16 mouse cellular contexts compared by ENCODE assay signal in the genomic region with DNA sequence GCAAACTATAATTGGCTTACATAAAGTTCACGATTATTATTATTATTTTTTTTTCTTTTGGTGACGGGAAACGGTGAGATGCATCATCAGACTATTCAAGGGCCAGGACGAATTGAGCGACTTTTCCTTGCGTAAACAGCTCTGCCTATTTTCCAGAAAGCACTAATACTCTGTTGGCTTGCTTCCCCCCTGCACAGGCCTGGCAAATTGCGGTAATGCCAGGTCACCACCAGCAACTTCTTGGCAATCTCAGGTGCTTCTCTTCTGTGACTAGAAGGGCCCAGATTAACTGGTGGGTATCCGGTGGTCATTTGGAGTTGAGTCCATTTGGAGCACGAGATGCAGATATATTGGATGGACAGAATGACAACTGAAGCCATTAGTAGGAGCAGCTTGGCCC.
"Had no signal": no experiment of that assay in that cellular context is flagged by ENCODE, and none has a peak within 500 bp of the region (broad histone marks: within the 10 kb centered on the region; RNA-seq: fewer than 3 reads in every experiment).

No protein-coding gene starts in this region.

- ATAC-seq: lung, postnatal 0 days; midbrain, embryonic 13.5 days; midbrain, embryonic 15.5 days had no signal

- H3K36me3 ChIP-seq: lung, embryonic 15.5 days; midbrain, embryonic 15.5 days; stomach, embryonic 15.5 days had no signal

- H3K27me3 ChIP-seq: lung, embryonic 15.5 days; megakaryocyte, embryonic 14.5 days; midbrain, embryonic 13.5 days; midbrain, embryonic 15.5 days; neural tube, embryonic 12.5 days; stomach, embryonic 15.5 days had no signal

- H3K9me3 ChIP-seq: lung, embryonic 15.5 days; megakaryocyte, embryonic 14.5 days; midbrain, embryonic 13.5 days; midbrain, embryonic 15.5 days; neural tube, embryonic 12.5 days; stomach, embryonic 15.5 days had no signal

- DNase-seq: lung, postnatal 14 days; lung, postnatal 36 days; right cerebral cortex, postnatal 14 days; thymus, adult 2 months; thymus, postnatal 25 days; thymus, postnatal 4 days had no signal

- H3K27ac ChIP-seq: lung, embryonic 15.5 days; macrophage; midbrain, embryonic 13.5 days; midbrain, embryonic 15.5 days; neural tube, embryonic 12.5 days; stomach, embryonic 15.5 days; stomach, postnatal 0 days had no signal

- H3K9ac ChIP-seq: lung, embryonic 15.5 days; midbrain, embryonic 13.5 days; midbrain, embryonic 15.5 days; neural tube, embryonic 12.5 days; stomach, embryonic 15.5 days had no signal

- H3K4me3 ChIP-seq: lung, embryonic 15.5 days; megakaryocyte, embryonic 14.5 days; midbrain, embryonic 13.5 days; midbrain, embryonic 15.5 days; neural tube, embryonic 12.5 days; stomach, embryonic 15.5 days had no signal

- H3K4me2 ChIP-seq: lung, embryonic 15.5 days; midbrain, embryonic 11.5 days; midbrain, embryonic 13.5 days; midbrain, embryonic 15.5 days; neural tube, embryonic 12.5 days; stomach, embryonic 15.5 days had no signal

- H3K4me1 ChIP-seq: stomach, embryonic 15.5 days had no signal
